Mouse (Mus musculus): ENCODE results near the gene Acaca. TPM values are rescaled to one million over a fixed set of nuclear protein-coding genes. Genes with fewer than 3 reads are reported as not detected.

Gene Acaca
- polyA plus RNA-seq, 1 experiment: 49.9 TPM

DNA sequence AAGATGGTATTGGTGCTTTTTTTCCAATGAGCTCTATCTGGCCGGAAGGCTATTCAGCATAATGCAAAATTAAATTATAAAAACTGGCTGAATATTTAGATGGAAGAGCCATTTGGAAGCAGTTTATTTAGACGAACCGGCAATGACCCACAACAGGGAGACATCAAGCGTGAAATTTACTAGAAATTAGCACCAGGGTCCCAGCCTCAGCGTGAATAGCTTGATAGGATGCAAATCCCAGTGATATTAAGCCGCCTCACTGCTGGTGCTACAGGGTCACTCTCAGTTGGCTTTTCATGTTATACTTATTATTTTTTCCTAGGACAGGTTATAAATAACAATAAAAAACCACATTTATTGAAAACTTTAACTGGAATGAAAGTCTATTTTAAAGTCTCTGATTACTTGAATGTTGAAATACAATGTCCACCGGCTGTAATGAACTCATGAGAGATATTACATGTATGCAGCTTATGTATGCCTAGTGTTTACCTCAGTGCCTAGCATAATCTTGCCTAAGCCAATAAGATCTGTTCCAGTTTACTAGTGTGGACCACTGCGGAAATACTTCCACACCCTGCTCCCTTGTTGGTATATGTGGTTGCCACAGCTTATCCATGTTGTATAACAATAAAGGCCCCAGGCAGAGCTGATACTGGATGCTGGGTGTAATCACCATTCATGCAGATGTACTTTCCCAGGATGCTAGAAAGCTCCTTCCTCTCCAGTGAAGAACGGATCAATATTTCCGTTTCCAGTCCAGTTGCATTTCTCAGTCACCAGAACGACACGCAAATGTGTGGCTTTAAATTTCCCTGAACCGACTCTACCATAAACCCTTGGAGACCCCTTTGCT, 247.3 kb downstream of the Acaca start:
- H3ac ChIP-seq (ENCODE audit: control insufficient read depth, insufficient read length): no peak overlapping the region
- H3K27me3 ChIP-seq (ENCODE audit: control insufficient read depth, insufficient read depth, insufficient read length): no peaks in the 10 kb centered on the region
- H3K36me3 ChIP-seq (ENCODE audit: control insufficient read depth, insufficient read depth): peaks cover 27% of the 10 kb centered on the region
- H3K4me2 ChIP-seq (ENCODE audit: low read depth): no peak overlapping the region
- no peaks in the 10 kb centered on the region for H3K79me2 ChIP-seq (ENCODE audit: control insufficient read depth, insufficient read depth)
- H3K4me3 ChIP-seq: no peak overlapping the region
- TF ChIP-seq MYOG (IDR thresholded peaks at IDR 0.05; ENCODE audit: control insufficient read depth in 1 of 3, insufficient read depth in 1 of 3, insufficient read length in 2 of 3, low read depth in 2 of 3): no peak
- no peak for TF ChIP-seq E2F4 (IDR thresholded peaks at IDR 0.05; ENCODE audit: insufficient read depth)
- no peak for TF ChIP-seq REST (IDR thresholded peaks at IDR 0.05; ENCODE audit: insufficient read depth, insufficient read length)
- TF ChIP-seq TCF3 (IDR thresholded peaks at IDR 0.05; ENCODE audit: insufficient read length, low read depth): no peak
- no peak for TF ChIP-seq CEBPB (IDR thresholded peaks at IDR 0.05; ENCODE audit: insufficient read depth, poor library complexity, severe bottlenecking)
- TF ChIP-seq POLR2AphosphoS2 (IDR thresholded peaks at IDR 0.05; ENCODE audit: insufficient read length, low read depth): no peak
- TF ChIP-seq MYOD1 (IDR thresholded peaks at IDR 0.05; ENCODE audit: control insufficient read depth in 1 of 3, insufficient read length in 2 of 3, low read depth in 2 of 3): no peak
- no peak for TF ChIP-seq USF1 (IDR thresholded peaks at IDR 0.05; ENCODE audit: low read depth)
- TF ChIP-seq TCF12 (IDR thresholded peaks at IDR 0.05; ENCODE audit: insufficient read depth, poor library complexity, severe bottlenecking): no peak
- no peak for TF ChIP-seq SRF (IDR thresholded peaks at IDR 0.05; ENCODE audit: control insufficient read depth, insufficient read length, low read depth)
- TF ChIP-seq POLR2A (IDR thresholded peaks at IDR 0.05; ENCODE audit: insufficient read length, low read depth): no peak
- TF ChIP-seq MAX (IDR thresholded peaks at IDR 0.05; ENCODE audit: low read depth): no peak

DNA sequence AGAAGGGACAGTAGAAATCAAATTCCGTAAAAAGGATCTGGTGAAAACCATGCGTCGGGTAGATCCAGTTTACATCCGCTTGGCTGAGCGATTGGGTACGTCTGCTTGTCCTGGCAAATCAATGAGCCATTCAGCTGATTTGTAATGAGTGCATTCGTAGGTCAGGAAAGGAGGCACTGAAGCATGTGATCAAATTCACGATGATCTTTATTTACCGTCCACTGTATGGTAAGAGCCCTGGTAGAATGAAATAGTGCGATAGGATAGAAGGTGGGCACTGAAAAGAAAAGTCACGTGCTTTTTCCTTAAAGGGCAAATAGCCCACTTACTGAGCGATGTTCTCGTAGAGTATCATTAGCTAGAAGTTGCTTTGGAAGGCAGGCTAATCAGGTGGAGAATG, 253.0 kb downstream of the Acaca start:
- H3K36me3 ChIP-seq (ENCODE audit: control insufficient read depth, insufficient read depth): peaks cover 31% of the 10 kb centered on the region
- H3K4me3 ChIP-seq: no peak overlapping the region
- H3K79me2 ChIP-seq (ENCODE audit: control insufficient read depth, insufficient read depth): no peaks in the 10 kb centered on the region
- H3K4me2 ChIP-seq (ENCODE audit: low read depth): no peak overlapping the region
- no peak for TF ChIP-seq USF1 (IDR thresholded peaks at IDR 0.05; ENCODE audit: low read depth)
- no peak for TF ChIP-seq CEBPB (IDR thresholded peaks at IDR 0.05; ENCODE audit: insufficient read depth, poor library complexity, severe bottlenecking)
- TF ChIP-seq SRF (IDR thresholded peaks at IDR 0.05; ENCODE audit: control insufficient read depth, insufficient read length, low read depth): no peak
- TF ChIP-seq TCF3 (IDR thresholded peaks at IDR 0.05; ENCODE audit: insufficient read length, low read depth): no peak
- no peak for TF ChIP-seq E2F4 (IDR thresholded peaks at IDR 0.05; ENCODE audit: insufficient read depth)
- TF ChIP-seq MYOD1 (IDR thresholded peaks at IDR 0.05; ENCODE audit: control insufficient read depth in 1 of 3, insufficient read length in 2 of 3, low read depth in 2 of 3): no peak
- no peak for TF ChIP-seq MAX (IDR thresholded peaks at IDR 0.05; ENCODE audit: low read depth)
- TF ChIP-seq TCF12 (IDR thresholded peaks at IDR 0.05; ENCODE audit: insufficient read depth, poor library complexity, severe bottlenecking): no peak
- no peak overlapping the region for H3ac ChIP-seq (ENCODE audit: control insufficient read depth, insufficient read length)
- H3K27me3 ChIP-seq (ENCODE audit: control insufficient read depth, insufficient read depth, insufficient read length): no peaks in the 10 kb centered on the region

DNA sequence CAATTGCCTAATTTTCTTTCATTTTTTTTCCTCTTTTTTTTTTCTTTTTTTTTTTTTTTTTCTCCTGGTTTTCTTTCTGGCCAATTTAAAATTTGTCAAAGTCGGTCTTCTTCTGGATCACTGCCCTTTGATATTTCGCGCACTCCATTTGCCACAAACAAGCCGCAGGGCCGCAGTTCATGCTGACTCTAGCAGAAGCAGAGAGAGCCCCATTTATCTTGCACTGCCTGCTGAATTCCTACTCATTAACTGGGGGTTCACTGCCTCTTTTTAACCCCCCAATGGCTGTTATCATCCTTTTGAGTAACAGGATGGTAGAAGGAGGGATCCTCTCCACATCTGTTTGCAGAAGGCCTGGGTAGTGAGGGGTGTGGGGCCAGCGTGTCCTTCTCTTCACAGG, 254.4 kb downstream of the Acaca start:
- peaks cover 31% of the 10 kb centered on the region for H3K36me3 ChIP-seq (ENCODE audit: control insufficient read depth, insufficient read depth)

DNA sequence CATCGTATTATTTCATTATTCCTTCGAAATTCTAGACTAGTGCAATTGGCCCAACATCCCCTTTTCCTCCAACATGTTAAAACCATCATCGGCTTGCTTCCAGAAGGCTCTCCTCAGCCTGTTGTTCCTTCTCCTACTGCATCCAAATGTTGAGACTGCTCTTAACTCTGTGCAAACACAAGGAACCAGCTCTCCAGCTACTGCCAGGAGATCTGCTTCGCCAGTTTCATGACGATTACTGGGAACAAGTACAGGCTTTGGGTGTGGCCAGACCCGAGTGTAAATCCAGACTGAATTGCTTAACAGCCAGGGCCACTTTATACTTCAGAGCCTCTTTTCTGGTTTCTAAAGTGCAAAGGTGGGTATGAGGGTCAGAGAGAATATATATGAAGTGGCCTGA, 259.9 kb downstream of the Acaca start:
- H3K79me2 ChIP-seq (ENCODE audit: control insufficient read depth, insufficient read depth): no peaks in the 10 kb centered on the region
- TF ChIP-seq MAX (IDR thresholded peaks at IDR 0.05; ENCODE audit: low read depth) (no peak), CEBPB (IDR thresholded peaks at IDR 0.05; ENCODE audit: insufficient read depth, poor library complexity, severe bottlenecking) (no peak), REST (IDR thresholded peaks at IDR 0.05; ENCODE audit: insufficient read depth, insufficient read length) (no peak), USF1 (IDR thresholded peaks at IDR 0.05; ENCODE audit: low read depth) (no peak), POLR2A (IDR thresholded peaks at IDR 0.05; ENCODE audit: insufficient read length, low read depth) (no peak), TCF3 (IDR thresholded peaks at IDR 0.05; ENCODE audit: insufficient read length, low read depth) (no peak), TCF12 (IDR thresholded peaks at IDR 0.05; ENCODE audit: insufficient read depth, poor library complexity, severe bottlenecking) (no peak), MYOD1 (IDR thresholded peaks at IDR 0.05; ENCODE audit: control insufficient read depth in 1 of 3, insufficient read length in 2 of 3, low read depth in 2 of 3) (no peak), SRF (IDR thresholded peaks at IDR 0.05; ENCODE audit: control insufficient read depth, insufficient read length, low read depth) (no peak), MYOG (IDR thresholded peaks at IDR 0.05; ENCODE audit: control insufficient read depth in 1 of 3, insufficient read depth in 1 of 3, insufficient read length in 2 of 3, low read depth in 2 of 3) (no peak), E2F4 (IDR thresholded peaks at IDR 0.05; ENCODE audit: insufficient read depth) (no peak), POLR2AphosphoS2 (IDR thresholded peaks at IDR 0.05; ENCODE audit: insufficient read length, low read depth) (no peak)
- H3K4me3 ChIP-seq: no peak overlapping the region
- H3ac ChIP-seq (ENCODE audit: control insufficient read depth, insufficient read length): no peak overlapping the region
- H3K36me3 ChIP-seq (ENCODE audit: control insufficient read depth, insufficient read depth): peaks cover 54% of the 10 kb centered on the region
- no peak overlapping the region for H3K4me2 ChIP-seq (ENCODE audit: low read depth)
- no peaks in the 10 kb centered on the region for H3K27me3 ChIP-seq (ENCODE audit: control insufficient read depth, insufficient read depth, insufficient read length)

More for the DNA sequence above, 254.4 kb downstream of the Acaca start:
- Histone ChIP-seq H3K27me3 (ENCODE audit: control insufficient read depth, insufficient read depth, insufficient read length) (no peaks in the 10 kb centered on the region), H3K4me2 (ENCODE audit: low read depth) (no peak overlapping the region), H3K4me3 (no peak overlapping the region), H3ac (ENCODE audit: control insufficient read depth, insufficient read length) (no peak overlapping the region), H3K79me2 (ENCODE audit: control insufficient read depth, insufficient read depth) (no peaks in the 10 kb centered on the region)
- no peak for TF ChIP-seq MYOD1 (IDR thresholded peaks at IDR 0.05; ENCODE audit: control insufficient read depth in 1 of 3, insufficient read length in 2 of 3, low read depth in 2 of 3)
- TF ChIP-seq TCF12 (IDR thresholded peaks at IDR 0.05; ENCODE audit: insufficient read depth, poor library complexity, severe bottlenecking): no peak
- no peak for TF ChIP-seq USF1 (IDR thresholded peaks at IDR 0.05; ENCODE audit: low read depth)
- TF ChIP-seq CEBPB (IDR thresholded peaks at IDR 0.05; ENCODE audit: insufficient read depth, poor library complexity, severe bottlenecking): no peak
- no peak for TF ChIP-seq REST (IDR thresholded peaks at IDR 0.05; ENCODE audit: insufficient read depth, insufficient read length)
- no peak for TF ChIP-seq E2F4 (IDR thresholded peaks at IDR 0.05; ENCODE audit: insufficient read depth)
- TF ChIP-seq TCF3 (IDR thresholded peaks at IDR 0.05; ENCODE audit: insufficient read length, low read depth): no peak
- TF ChIP-seq MAX (IDR thresholded peaks at IDR 0.05; ENCODE audit: low read depth): no peak
- TF ChIP-seq POLR2AphosphoS2 (IDR thresholded peaks at IDR 0.05; ENCODE audit: insufficient read length, low read depth): no peak
- no peak for TF ChIP-seq POLR2A (IDR thresholded peaks at IDR 0.05; ENCODE audit: insufficient read length, low read depth)
